Mouse (Mus musculus): Measurements from ENCODE around the gene Ap1s2. TPM values are rescaled to one million over a fixed set of nuclear protein-coding genes. Genes with fewer than 3 reads are reported as not detected.

Gene Ap1s2
- 100 to 1,000 TPM; 120 to 197 TPM for total RNA-seq (2023)

GRCm38 (mm10) chrX:163908337-163909250, at the start of gene Ap1s2:
TSS of gene Ap1s2 (plus strand) at chrX:163909017.

DNA sequence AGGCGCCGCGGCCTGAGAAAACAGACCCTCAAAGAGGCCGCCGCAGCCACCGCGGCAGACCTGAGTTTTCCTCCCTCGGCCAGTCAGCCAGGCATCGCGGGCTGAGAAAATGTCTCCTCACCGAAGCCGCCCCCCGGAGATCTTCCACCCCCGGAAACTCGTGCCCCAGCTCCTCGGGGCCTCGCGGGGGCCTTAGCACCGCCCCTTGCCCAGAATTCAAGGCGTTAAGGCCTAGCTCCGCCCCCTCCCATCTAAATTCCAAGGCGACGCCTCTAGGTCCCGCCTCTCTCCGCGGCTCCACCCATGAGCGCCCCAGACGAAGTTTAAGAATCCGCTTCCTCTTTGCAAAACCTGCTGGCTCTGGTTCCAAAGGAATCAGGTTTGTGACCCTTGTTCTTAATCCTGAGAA, 49.7 kb downstream of the Ap1s2 start, which contains the start of gene Zrsr2:
Gene Zrsr2 (minus strand): TSS at position 195 of the 409 bp plus-strand sequence.

Other genes starting within 250 kb of the Ap1s2 start
- gene Rnf138rt1, start 147.7 kb upstream of the Ap1s2 start, total RNA-seq (2023) = 1 to 10 TPM in 1 of 2 experiments, under 1 TPM in 1; 0.88 to 1.0 TPM
- gene Zrsr2, start 49.6 kb downstream of the Ap1s2 start, total RNA-seq (2023) = 10 to 100 TPM; 26.0 to 27.3 TPM
- gene Car5b, start 119.0 kb downstream of the Ap1s2 start, total RNA-seq (2023) = under 1 TPM; 0.44 to 0.71 TPM
- 1 to 10 TPM; 7.3 to 8.3 TPM for gene Siah1b, start 167.5 kb downstream of the Ap1s2 start, total RNA-seq (2023)
- not detected for gene Cltrn, start 179.8 kb downstream of the Ap1s2 start, total RNA-seq (2023)
- gene Ace2, start 230.3 kb downstream of the Ap1s2 start, total RNA-seq (2023) = not detected

All from neutrophil, adult 83 days (primary cell).